Mouse (Mus musculus) erythroblast, adult 5-6 weeks (primary cell): ENCODE results near the gene Nmt1. TPM values are rescaled to one million over a fixed set of nuclear protein-coding genes. Genes with fewer than 3 reads are reported as not detected.

Experiments used
- total RNA-seq, 2 experiments: library from RNA; stranded (forward) in 1 of 2; stranded (reverse) in 1 of 2; fragments of 150-400 nt in 1 of 2; fragments of 200-764, 138-1000 nt in 1 of 2; gene quantifications; 2 replicates each; pipeline versions ENCODE4 v1.2.3 to v1.2.4; 2015 to 2017; ENCODE audit warnings: low replicate concordance in 2 of 2

The Nmt1 gene
- total RNA-seq, 2 experiments from 2014 or later = 16.9 to 31.3 TPM

Other genes with a start within 250 kb of the Nmt1 start
- not detected in 2 replicates for gene Gjc1, start 208.5 kb upstream of the Nmt1 start, total RNA-seq (2015; ENCODE audit: low replicate concordance)
- 0.09 TPM in 1 of 2 replicates, not detected in the other for gene Gjc1, start 208.5 kb upstream of the Nmt1 start, total RNA-seq (2017; ENCODE audit: low replicate concordance)
- not detected in 2 replicates for gene Higd1b, start 192.3 kb upstream of the Nmt1 start, total RNA-seq (2015; ENCODE audit: low replicate concordance)
- not detected in 2 replicates for gene Higd1b, start 192.3 kb upstream of the Nmt1 start, total RNA-seq (2017; ENCODE audit: low replicate concordance)
- 49.8 and 53.9 TPM in 2 replicates for gene Eftud2, start 147.2 kb upstream of the Nmt1 start, total RNA-seq (2015; ENCODE audit: low replicate concordance)
- 45.0 and 54.5 TPM in 2 replicates for gene Eftud2, start 147.2 kb upstream of the Nmt1 start, total RNA-seq (2017; ENCODE audit: low replicate concordance)
- gene Ccdc103, start 147.0 kb upstream of the Nmt1 start, total RNA-seq (2015; ENCODE audit: low replicate concordance) = not detected in 2 replicates
- not detected in 2 replicates for gene Ccdc103, start 147.0 kb upstream of the Nmt1 start, total RNA-seq (2017; ENCODE audit: low replicate concordance)
- not detected in 2 replicates for gene Fam187a, start 143.0 kb upstream of the Nmt1 start, total RNA-seq (2015; ENCODE audit: low replicate concordance)
- gene Fam187a, start 143.0 kb upstream of the Nmt1 start, total RNA-seq (2017; ENCODE audit: low replicate concordance) = not detected in 2 replicates
- 26.9 and 33.2 TPM in 2 replicates for gene Gfap, start 127.3 kb upstream of the Nmt1 start, total RNA-seq (2015; ENCODE audit: low replicate concordance)
- 46.3 and 50.4 TPM in 2 replicates for gene Gfap, start 127.3 kb upstream of the Nmt1 start, total RNA-seq (2017; ENCODE audit: low replicate concordance)
- 10.4 and 10.7 TPM in 2 replicates for gene Kif18b, start 103.1 kb upstream of the Nmt1 start, total RNA-seq (2015; ENCODE audit: low replicate concordance)
- 18.1 TPM in 2 replicates for gene Kif18b, start 103.1 kb upstream of the Nmt1 start, total RNA-seq (2017; ENCODE audit: low replicate concordance)
- gene C1ql1, start 81.5 kb upstream of the Nmt1 start, total RNA-seq (2015; ENCODE audit: low replicate concordance) = not detected in 2 replicates
- gene C1ql1, start 81.5 kb upstream of the Nmt1 start, total RNA-seq (2017; ENCODE audit: low replicate concordance) = not detected in 2 replicates
- 16.3 and 25.5 TPM in 2 replicates for gene Dcakd, start 143 bp downstream of the Nmt1 start, total RNA-seq (2015; ENCODE audit: low replicate concordance)
- gene Dcakd, start 143 bp downstream of the Nmt1 start, total RNA-seq (2017; ENCODE audit: low replicate concordance) = 6.8 and 26.4 TPM in 2 replicates
- gene Plcd3, start 73.5 kb downstream of the Nmt1 start, total RNA-seq (2015; ENCODE audit: low replicate concordance) = not detected in 2 replicates
- 0.70 and 1.0 TPM in 2 replicates for gene Plcd3, start 73.5 kb downstream of the Nmt1 start, total RNA-seq (2017; ENCODE audit: low replicate concordance)
- gene Acbd4, start 73.5 kb downstream of the Nmt1 start, total RNA-seq (2015; ENCODE audit: low replicate concordance) = 6.7 and 15.3 TPM in 2 replicates
- gene Acbd4, start 73.5 kb downstream of the Nmt1 start, total RNA-seq (2017; ENCODE audit: low replicate concordance) = 25.0 TPM in 2 replicates
- 14.8 and 15.9 TPM in 2 replicates for gene Hexim1, start 88.0 kb downstream of the Nmt1 start, total RNA-seq (2015; ENCODE audit: low replicate concordance)
- gene Hexim1, start 88.0 kb downstream of the Nmt1 start, total RNA-seq (2017; ENCODE audit: low replicate concordance) = 27.9 and 36.7 TPM in 2 replicates
- 0.96 and 3.1 TPM in 2 replicates for gene Hexim2, start 104.2 kb downstream of the Nmt1 start, total RNA-seq (2015; ENCODE audit: low replicate concordance)
- 2.4 and 9.5 TPM in 2 replicates for gene Hexim2, start 104.2 kb downstream of the Nmt1 start, total RNA-seq (2017; ENCODE audit: low replicate concordance)
- gene Fmnl1, start 142.9 kb downstream of the Nmt1 start, total RNA-seq (2015; ENCODE audit: low replicate concordance) = 70.7 and 93.0 TPM in 2 replicates
- 8.6 and 16.9 TPM in 2 replicates for gene Fmnl1, start 142.9 kb downstream of the Nmt1 start, total RNA-seq (2017; ENCODE audit: low replicate concordance)
- gene 1700023F06Rik, start 180.4 kb downstream of the Nmt1 start, total RNA-seq (2015; ENCODE audit: low replicate concordance) = not detected in 2 replicates
- gene 1700023F06Rik, start 180.4 kb downstream of the Nmt1 start, total RNA-seq (2017; ENCODE audit: low replicate concordance) = not detected in 2 replicates
- gene Spata32, start 190.2 kb downstream of the Nmt1 start, total RNA-seq (2015; ENCODE audit: low replicate concordance) = not detected in 2 replicates
- gene Spata32, start 190.2 kb downstream of the Nmt1 start, total RNA-seq (2017; ENCODE audit: low replicate concordance) = not detected in 2 replicates
- gene Map3k14, start 239.3 kb downstream of the Nmt1 start, total RNA-seq (2015; ENCODE audit: low replicate concordance) = 1.5 and 2.7 TPM in 2 replicates
- 2.8 and 4.3 TPM in 2 replicates for gene Map3k14, start 239.3 kb downstream of the Nmt1 start, total RNA-seq (2017; ENCODE audit: low replicate concordance)